Comparison of ENCODE assay signal across 8 mouse cellular contexts in the genomic region with DNA sequence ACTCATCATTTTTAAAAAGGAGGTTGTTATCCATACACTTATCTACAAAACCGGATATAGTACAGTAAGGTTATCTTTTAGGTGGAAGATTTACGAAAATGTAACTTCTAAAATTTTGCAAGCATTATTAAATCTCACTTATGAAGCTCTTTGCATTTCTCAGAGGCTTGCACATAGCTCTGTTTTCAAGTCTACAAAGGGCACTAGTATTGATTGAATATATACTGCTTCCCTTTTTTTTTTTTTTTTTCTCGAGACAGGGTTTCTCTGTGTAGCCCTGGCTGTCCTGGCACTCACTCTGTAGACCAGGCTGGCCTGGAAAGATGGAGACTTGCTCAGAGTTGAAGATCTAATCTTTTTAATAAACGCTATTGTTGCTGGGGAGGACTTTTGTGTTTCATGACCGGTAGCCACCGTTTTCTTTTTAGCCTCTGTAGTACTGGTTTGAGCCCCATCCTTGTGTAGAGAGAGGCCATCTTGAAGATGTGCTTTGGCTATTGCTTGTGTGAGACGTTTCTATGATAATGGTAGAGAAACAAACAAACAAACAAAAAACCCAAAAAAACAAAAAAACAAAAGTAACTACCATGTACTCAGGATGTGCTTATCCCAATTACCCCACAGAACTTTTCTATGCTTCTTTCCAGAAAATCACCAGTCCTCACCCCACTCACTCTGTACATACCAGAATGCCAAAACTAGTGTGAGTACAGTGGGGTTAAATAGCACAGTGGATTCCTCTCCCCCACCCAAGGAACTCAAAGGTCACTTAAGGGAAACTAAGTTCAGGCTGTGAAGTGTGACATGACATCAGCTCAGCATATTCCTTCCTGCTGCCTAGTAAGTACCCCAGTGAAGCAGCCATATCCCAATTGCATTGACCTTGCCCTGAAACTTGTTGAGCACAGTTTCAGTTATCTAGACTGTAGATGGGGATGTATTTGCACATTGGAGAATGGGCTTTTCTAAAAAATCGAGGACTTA. TPM values are rescaled to one million over a fixed set of nuclear protein-coding genes. Genes with fewer than 3 reads are reported as not detected.
DNase-seq lines count a peak whose midpoint lies in the region; ATAC-seq and TF ChIP-seq lines count a peak whose summit lies in the region.

No protein-coding gene starts in this region.

- peaks cover 10% of the 10 kb centered on the region for H3K4me1 ChIP-seq in heart, embryonic 16.5 days (ENCODE audit: control insufficient read depth, insufficient read depth, low read length)
- H3K4me1 ChIP-seq in bone marrow, adult 2 months (ENCODE audit: control insufficient read depth, insufficient read depth, low read length): no peaks in the 10 kb centered on the region
- H3K4me1 ChIP-seq in hindbrain, embryonic 12.5 days: peaks cover 17% of the 10 kb centered on the region
- H3K4me1 ChIP-seq in midbrain, embryonic 12.5 days: peaks cover 22% of the 10 kb centered on the region

- peak overlapping the region; percentile 56 for H3K4me3 ChIP-seq in heart, embryonic 16.5 days (ENCODE audit: low read length)
- H3K4me3 ChIP-seq in bone marrow, adult 2 months (replicated peaks; ENCODE audit: control insufficient read depth, low read depth, low read length): no peak overlapping the region
- H3K4me3 ChIP-seq in hindbrain, embryonic 12.5 days: peak overlapping the region; percentile 41; the same call in 1 of the 2 replicates
- H3K4me3 ChIP-seq in midbrain, embryonic 12.5 days: peak overlapping the region; percentile 45

- no peak for TF ChIP-seq POLR2A in bone marrow, adult 2 months (IDR thresholded peaks at IDR 0.05; ENCODE audit: borderline replicate concordance, control insufficient read depth, low read depth, low read length)

- peak overlapping the region; percentile 89 for H3K27ac ChIP-seq in heart, embryonic 16.5 days (ENCODE audit: low read length)
- H3K27ac ChIP-seq in bone marrow, adult 2 months (ENCODE audit: control insufficient read depth, insufficient read depth, low read depth, low read length, poor library complexity): peak overlapping the region; percentile 45; the same call in 1 of the 2 replicates
- H3K27ac ChIP-seq in hindbrain, embryonic 12.5 days: peak overlapping the region; percentile 89
- peak overlapping the region; percentile 89 for H3K27ac ChIP-seq in midbrain, embryonic 12.5 days (replicated peaks)

- TF ChIP-seq CTCF in bone marrow, adult 2 months (IDR thresholded peaks at IDR 0.05; ENCODE audit: control insufficient read depth, insufficient read depth, low read length): no peak

- peak overlapping the region; percentile 70 for H3K4me2 ChIP-seq in heart, embryonic 16.5 days (ENCODE audit: low read depth, low read length)
- H3K4me2 ChIP-seq in hindbrain, embryonic 12.5 days (replicated peaks): peak overlapping the region; percentile 58
- H3K4me2 ChIP-seq in midbrain, embryonic 12.5 days (replicated peaks): peak overlapping the region; percentile 58

- no peaks in the 10 kb centered on the region for H3K9me3 ChIP-seq in heart, embryonic 16.5 days (replicated peaks; ENCODE audit: control insufficient read depth, low read length)
- no peaks in the 10 kb centered on the region for H3K9me3 ChIP-seq in hindbrain, embryonic 12.5 days (replicated peaks)
- no peaks in the 10 kb centered on the region for H3K9me3 ChIP-seq in midbrain, embryonic 12.5 days

- 47% methylated on average over 8 of the region's 8 CpGs for WGBS in heart, embryonic 16.5 days
- 45% methylated on average over 8 of the region's 8 CpGs for WGBS in bone marrow, adult 2 months
- WGBS in hindbrain, embryonic 12.5 days: 51% methylated on average over 8 of the region's 8 CpGs
- 51% methylated on average over 8 of the region's 8 CpGs for WGBS in midbrain, embryonic 12.5 days

- H3K27me3 ChIP-seq in heart, embryonic 16.5 days (ENCODE audit: control insufficient read depth, insufficient read depth, low read length): no peaks in the 10 kb centered on the region
- H3K27me3 ChIP-seq in hindbrain, embryonic 12.5 days: no peaks in the 10 kb centered on the region
- no peaks in the 10 kb centered on the region for H3K27me3 ChIP-seq in midbrain, embryonic 12.5 days

- no peak for DNase-seq in heart, adult 11 months
- no peak for DNase-seq in gastrocnemius, adult 8-10 months (ENCODE audit: low spot score in 2 of 2)
- no peak for DNase-seq in layer of hippocampus, adult 8-10 months (ENCODE audit: low spot score in 2 of 2)
- no peak for DNase-seq in Muller cell, postnatal 12 days (ENCODE audit: inconsistent ontology term)

- H3K36me3 ChIP-seq in heart, embryonic 16.5 days (ENCODE audit: control insufficient read depth, insufficient read depth): no peaks in the 10 kb centered on the region
- H3K36me3 ChIP-seq in hindbrain, embryonic 12.5 days: no peaks in the 10 kb centered on the region
- no peaks in the 10 kb centered on the region for H3K36me3 ChIP-seq in midbrain, embryonic 12.5 days

- no peak for ATAC-seq in heart, embryonic 16.5 days (replicated peaks; ENCODE audit: extremely low read depth, insufficient read depth, low FRiP score)
- ATAC-seq in hindbrain, embryonic 12.5 days (ENCODE audit: low FRiP score): no peak
- ATAC-seq in midbrain, embryonic 12.5 days (ENCODE audit: low FRiP score, low read depth): no peak

- H3K9ac ChIP-seq in heart, embryonic 16.5 days (ENCODE audit: low read length): peak overlapping the region; percentile 73
- H3K9ac ChIP-seq in hindbrain, embryonic 12.5 days: no peak overlapping the region
- no peak overlapping the region; the same call in 1 of the 2 replicates for H3K9ac ChIP-seq in midbrain, embryonic 12.5 days (replicated peaks)

RNA-seq across cellular contexts. Expression of a gene that starts 0.8 kb away (rescaled TPM):
- 0.53 TPM in 1 of 2 replicates, not detected in the other for polyA plus RNA-seq in heart, embryonic 16.5 days (2015; fragmentation: Nextera tagmentation; extraction: Ambion mirVana)
- 114 and 284 TPM in 2 replicates for polyA plus RNA-seq in bone marrow, adult 2 months (2011; ENCODE audit: insufficient read depth, insufficient read length, low replicate concordance, missing spikeins)
- polyA plus RNA-seq in hindbrain, embryonic 12.5 days (2016; fragmentation: Nextera tagmentation; extraction: Ambion mirVana): 1.4 TPM in 1 of 2 replicates, not detected in the other
- 0.85 and 1.7 TPM in 2 replicates for polyA plus RNA-seq in midbrain, embryonic 12.5 days (2016; fragmentation: Nextera tagmentation; extraction: Ambion mirVana)
- total RNA-seq in gastrocnemius, adult 8-10 months (2022): 10 to 100 TPM; 14.0 to 20.7 (median 16.1) TPM
- 100 to 1,000 TPM; 104 to 155 (median 119) TPM for total RNA-seq in layer of hippocampus, adult 8-10 months (2022)

RNA-seq across cellular contexts. Expression of a gene that starts 0.8 kb away (rescaled TPM):
- 0.21 and 0.37 TPM in 2 replicates for polyA plus RNA-seq in heart, embryonic 16.5 days (2015; fragmentation: Nextera tagmentation; extraction: Ambion mirVana)
- polyA plus RNA-seq in bone marrow, adult 2 months (2011; ENCODE audit: insufficient read depth, insufficient read length, low replicate concordance, missing spikeins): 9.7 and 12.7 TPM in 2 replicates
- polyA plus RNA-seq in hindbrain, embryonic 12.5 days (2016; fragmentation: Nextera tagmentation; extraction: Ambion mirVana): 0.23 and 0.39 TPM in 2 replicates
- polyA plus RNA-seq in midbrain, embryonic 12.5 days (2016; fragmentation: Nextera tagmentation; extraction: Ambion mirVana): 0.37 and 0.45 TPM in 2 replicates
- 1 to 10 TPM in 3 of 4 experiments, under 1 TPM in 1; 0.87 to 1.3 (median 1.3) TPM for total RNA-seq in gastrocnemius, adult 8-10 months (2022)
- 1 to 10 TPM; 2.5 to 3.3 (median 2.8) TPM for total RNA-seq in layer of hippocampus, adult 8-10 months (2022)

RNA-seq across cellular contexts. Expression of a gene that starts 8.4 kb away (rescaled TPM):
- 0.20 and 0.37 TPM in 2 replicates for polyA plus RNA-seq in heart, embryonic 16.5 days (2015; fragmentation: Nextera tagmentation; extraction: Ambion mirVana)
- polyA plus RNA-seq in bone marrow, adult 2 months (2011; ENCODE audit: insufficient read depth, insufficient read length, low replicate concordance, missing spikeins): 3.0 and 6.4 TPM in 2 replicates
- polyA plus RNA-seq in hindbrain, embryonic 12.5 days (2016; fragmentation: Nextera tagmentation; extraction: Ambion mirVana): 0.66 and 1.4 TPM in 2 replicates
- polyA plus RNA-seq in midbrain, embryonic 12.5 days (2016; fragmentation: Nextera tagmentation; extraction: Ambion mirVana): 1.0 and 1.3 TPM in 2 replicates
- total RNA-seq in gastrocnemius, adult 8-10 months (2022): 1 to 10 TPM; 3.1 to 5.0 (median 4.4) TPM
- total RNA-seq in layer of hippocampus, adult 8-10 months (2022): 10 to 100 TPM; 12.5 to 15.7 (median 14.2) TPM

RNA-seq across cellular contexts. Expression of a gene that starts 9.0 kb away (rescaled TPM):
- polyA plus RNA-seq in heart, embryonic 16.5 days (2015; fragmentation: Nextera tagmentation; extraction: Ambion mirVana): 0.38 and 0.52 TPM in 2 replicates
- 6.8 and 11.4 TPM in 2 replicates for polyA plus RNA-seq in bone marrow, adult 2 months (2011; ENCODE audit: insufficient read depth, insufficient read length, low replicate concordance, missing spikeins)
- 0.37 and 0.57 TPM in 2 replicates for polyA plus RNA-seq in hindbrain, embryonic 12.5 days (2016; fragmentation: Nextera tagmentation; extraction: Ambion mirVana)
- 0.56 and 0.64 TPM in 2 replicates for polyA plus RNA-seq in midbrain, embryonic 12.5 days (2016; fragmentation: Nextera tagmentation; extraction: Ambion mirVana)
- total RNA-seq in gastrocnemius, adult 8-10 months (2022): 1 to 10 TPM in 2 of 4 experiments, under 1 TPM in 2; 0.82 to 1.6 (median 1.2) TPM
- total RNA-seq in layer of hippocampus, adult 8-10 months (2022): under 1 TPM; 0.34 to 0.73 (median 0.61) TPM

RNA-seq across cellular contexts. Expression of a gene that starts 9.9 kb away (rescaled TPM):
- 1.7 and 2.1 TPM in 2 replicates for polyA plus RNA-seq in heart, embryonic 16.5 days (2015; fragmentation: Nextera tagmentation; extraction: Ambion mirVana)
- polyA plus RNA-seq in bone marrow, adult 2 months (2011; ENCODE audit: insufficient read depth, insufficient read length, low replicate concordance, missing spikeins): 5.3 and 12.9 TPM in 2 replicates
- 4.4 and 5.6 TPM in 2 replicates for polyA plus RNA-seq in hindbrain, embryonic 12.5 days (2016; fragmentation: Nextera tagmentation; extraction: Ambion mirVana)
- 6.5 and 7.0 TPM in 2 replicates for polyA plus RNA-seq in midbrain, embryonic 12.5 days (2016; fragmentation: Nextera tagmentation; extraction: Ambion mirVana)
- 10 to 100 TPM; 14.8 to 21.5 (median 18.9) TPM for total RNA-seq in gastrocnemius, adult 8-10 months (2022)
- total RNA-seq in layer of hippocampus, adult 8-10 months (2022): 10 to 100 TPM; 34.8 to 43.2 (median 40.0) TPM

Comparison
In these comparisons a context has a peak if more than half of its experiments do, and no peak if none do; other contexts are left out.
1. RNA of a gene that starts 0.8 kb away (polyA plus RNA-seq): 114 to 284 TPM in bone marrow, adult 2 months; 0.85 to 1.7 TPM in midbrain, embryonic 12.5 days, 1.4 TPM in hindbrain, embryonic 12.5 days and 0.53 TPM in heart, embryonic 16.5 days; every median in the first group is over 10 times any median in the second.
2. Peak in every context shown above with its lines, with median percentiles within 50 percentile points of each other: H3K27ac ChIP-seq and H3K4me2 ChIP-seq.